Mouse (Mus musculus) cerebellum, adult 18-20 months (tissue): ENCODE results near the gene Psat1.

Source experiments
- DNase-seq, 2 experiments: peaks; one replicate each; pipeline ENCODE4 v3.0.0; 2021

Psat1 gene

GRCm38 (mm10) chr19:15947237-15947636, at the start of gene Psat1:
Psat1 (minus strand) TSS chr19:15947337.
- DNase-seq: no peak

- no peak for DNase-seq
These were observed 43.0 kb upstream of the Psat1 start for GRCm38 (mm10) chr19:15990102-15990501.

GRCm38 (mm10) chr19:15985172-15985713, 38.1 kb upstream of the Psat1 start:
- DNase-seq: no peak

- DNase-seq: peak; percentile 89 to 98
These were observed 37.5 kb upstream of the Psat1 start, which contains the start of gene Cep78 for GRCm38 (mm10) chr19:15984449-15985171. Cep78 (minus strand) TSS chr19:15984989.

GRCm38 (mm10) chr19:15983739-15984344, 36.7 kb upstream of the Psat1 start:
- no peak for DNase-seq

GRCm38 (mm10) chr19:15982926-15983738, 36.0 kb upstream of the Psat1 start:
- no peak for DNase-seq

GRCm38 (mm10) chr19:15981861-15982260, 34.7 kb upstream of the Psat1 start:
- DNase-seq: peak; percentile 73 to 76

GRCm38 (mm10) chr19:15973365-15973764, 26.2 kb upstream of the Psat1 start:
- DNase-seq: no peak

- DNase-seq: peak; percentile 22 to 36
These were observed 17.9 kb upstream of the Psat1 start for GRCm38 (mm10) chr19:15965082-15965481.

- no peak for DNase-seq
These were observed 17.4 kb upstream of the Psat1 start for GRCm38 (mm10) chr19:15964533-15964932.

- DNase-seq: no peak
These were observed 16.0 kb upstream of the Psat1 start for GRCm38 (mm10) chr19:15963011-15963695.

- no peak for DNase-seq
These were observed 15.2 kb upstream of the Psat1 start for GRCm38 (mm10) chr19:15962313-15962712.

GRCm38 (mm10) chr19:15950225-15950624, 3.1 kb upstream of the Psat1 start:
- no peak for DNase-seq

- no peak for DNase-seq
These were observed 1.7 kb upstream of the Psat1 start for GRCm38 (mm10) chr19:15948867-15949266.

GRCm38 (mm10) chr19:15948426-15948825, 1.3 kb upstream of the Psat1 start:
- DNase-seq: no peak

GRCm38 (mm10) chr19:15946663-15947062, 474 bp downstream of the Psat1 start:
- no peak for DNase-seq

GRCm38 (mm10) chr19:15943117-15943423, 4.1 kb downstream of the Psat1 start:
- no peak for DNase-seq

- no peak for DNase-seq
These were observed 4.6 kb downstream of the Psat1 start for GRCm38 (mm10) chr19:15942421-15943116.

GRCm38 (mm10) chr19:15941399-15941798, 5.7 kb downstream of the Psat1 start:
- no peak for DNase-seq

- DNase-seq: peak; percentile 15 to 17
These were observed 21.5 kb downstream of the Psat1 start for GRCm38 (mm10) chr19:15925719-15926045.

GRCm38 (mm10) chr19:15924866-15925718, 22.0 kb downstream of the Psat1 start:
- DNase-seq: peak; percentile 67 to 73
